Mouse (Mus musculus): ENCODE data around the gene Ptpn4.

DNA sequence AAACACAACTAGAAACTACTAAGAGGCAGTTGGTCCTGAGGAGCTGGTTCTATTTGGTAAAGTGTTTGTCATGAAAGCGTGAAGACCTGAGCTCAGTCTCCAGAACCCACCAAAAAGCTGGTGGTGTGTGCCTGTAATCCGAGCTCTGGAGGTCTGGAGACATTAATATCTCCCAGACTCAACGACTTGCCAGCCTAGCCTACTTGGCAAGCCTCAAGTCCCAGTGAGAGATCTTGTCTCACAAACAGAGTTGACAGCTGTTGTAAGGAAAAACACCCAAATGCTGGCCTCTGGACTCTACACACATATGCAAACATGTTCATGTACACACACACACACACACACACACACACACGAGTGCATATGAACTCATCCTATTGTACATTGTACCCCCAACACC, 7.9 kb upstream of the Ptpn4 start:
- TF ChIP-seq CTCF (IDR thresholded peaks at IDR 0.05; ENCODE audit: borderline replicate concordance, control insufficient read depth, extremely low read depth, insufficient read depth, low read length, poor library complexity) (no peak), POLR2A (IDR thresholded peaks at IDR 0.05; ENCODE audit: control insufficient read depth, extremely low read depth, insufficient read depth, low read length, poor library complexity) (no peak)

Measured in thymus, adult 2 months (tissue).